ENCODE assay signal across 9 mouse cellular contexts in the genomic region with DNA sequence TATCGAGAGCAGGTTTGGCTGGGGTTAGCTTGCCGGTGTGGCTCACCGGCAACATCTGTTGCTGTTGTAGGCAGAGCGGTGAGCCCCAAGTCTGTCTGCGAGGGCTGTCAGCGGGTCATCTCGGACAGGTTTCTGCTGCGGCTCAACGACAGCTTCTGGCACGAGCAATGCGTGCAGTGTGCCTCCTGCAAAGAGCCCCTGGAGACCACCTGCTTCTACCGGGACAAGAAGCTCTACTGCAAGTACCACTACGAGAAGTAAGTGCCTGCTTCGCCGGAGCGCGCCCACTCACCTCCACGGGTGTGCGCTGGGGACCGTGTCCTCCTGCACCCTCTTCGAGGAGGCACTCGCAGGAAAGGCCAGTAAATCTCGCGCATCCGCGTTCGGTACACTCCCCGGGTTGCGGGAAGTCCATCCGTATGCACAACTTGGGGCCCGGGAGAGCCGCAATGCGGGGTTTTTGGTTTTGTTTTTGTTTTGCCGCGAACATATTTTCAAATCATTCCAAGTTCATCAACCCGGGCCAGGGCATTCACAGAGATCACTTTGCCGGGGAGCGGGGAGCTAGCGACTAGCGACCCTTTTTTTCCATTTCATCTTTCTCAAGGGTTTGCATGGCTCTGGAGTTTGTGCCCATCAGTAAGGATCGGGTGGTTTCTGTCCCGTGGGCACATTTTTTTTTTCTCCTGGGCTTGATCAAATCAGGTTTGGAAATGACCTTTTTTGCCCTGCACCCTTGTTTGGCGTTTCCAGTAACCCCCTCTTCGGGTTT. TPM values are rescaled to one million over a fixed set of nuclear protein-coding genes. Genes with fewer than 3 reads are reported as not detected.
DNase-seq lines count a peak whose midpoint lies in the region; ATAC-seq and TF ChIP-seq lines count a peak whose summit lies in the region.
"Had no signal": no experiment of that assay in that cellular context is flagged by ENCODE, and none has a peak within 500 bp of the region (broad histone marks: within the 10 kb centered on the region; RNA-seq: fewer than 3 reads in every experiment).

No protein-coding gene starts in this region.

- peak overlapping the region; percentile 34 for H3K4me2 ChIP-seq in kidney, postnatal 0 days (ENCODE audit: low read length)
- peak overlapping the region; percentile 47 for H3K4me2 ChIP-seq in hindbrain, postnatal 0 days (ENCODE audit: low read depth, low read length)
- H3K4me2 ChIP-seq in neural tube, embryonic 12.5 days (replicated peaks), result peak overlapping the region; percentile 40

- H3K9ac ChIP-seq in kidney, postnatal 0 days (ENCODE audit: low read depth, low read length), result no peak overlapping the region
- peak overlapping the region; percentile 35; the same call in 1 of the 2 replicates for H3K9ac ChIP-seq in hindbrain, postnatal 0 days (replicated peaks; ENCODE audit: low read length)
- H3K9ac ChIP-seq in neural tube, embryonic 12.5 days, result no peak overlapping the region

- no peak for TF ChIP-seq CTCF in kidney, postnatal 0 days (IDR thresholded peaks at IDR 0.05; ENCODE audit: low read depth)
- no peak for TF ChIP-seq CTCF in hindbrain, postnatal 0 days (IDR thresholded peaks at IDR 0.05; ENCODE audit: low read depth)

- no peak for ATAC-seq in kidney, postnatal 0 days (replicated peaks; ENCODE audit: low FRiP score, low read depth)
- ATAC-seq in hindbrain, postnatal 0 days, result no peak
- ATAC-seq in neural tube, embryonic 12.5 days (ENCODE audit: low FRiP score, low read depth), result no peak
- ATAC-seq in monocyte, adult 5-6 weeks (replicated peaks; ENCODE audit: insufficient number of reproducible peaks, low FRiP score, low TSS enrichment, poor library complexity, severe bottlenecking), result no peak; the same call in 1 of the 2 replicates

- H3K9me3 ChIP-seq in kidney, postnatal 0 days (replicated peaks; ENCODE audit: low read length), result no peaks in the 10 kb centered on the region
- no peaks in the 10 kb centered on the region for H3K9me3 ChIP-seq in embryonic facial prominence, embryonic 10.5 days
- no peaks in the 10 kb centered on the region for H3K9me3 ChIP-seq in hindbrain, postnatal 0 days (ENCODE audit: low read length)
- H3K9me3 ChIP-seq in neural tube, embryonic 12.5 days, result no peaks in the 10 kb centered on the region

- H3K27me3 ChIP-seq in kidney, postnatal 0 days (ENCODE audit: insufficient read depth, low read length), result peaks cover 89% of the 10 kb centered on the region
- H3K27me3 ChIP-seq in embryonic facial prominence, embryonic 10.5 days (replicated peaks; ENCODE audit: low read depth, poor library complexity, severe bottlenecking), result peaks cover 100% of the 10 kb centered on the region
- peaks cover 77% of the 10 kb centered on the region for H3K27me3 ChIP-seq in hindbrain, postnatal 0 days (ENCODE audit: insufficient read depth, low read length)
- peaks cover 94% of the 10 kb centered on the region for H3K27me3 ChIP-seq in neural tube, embryonic 12.5 days (replicated peaks)

- no peak overlapping the region for H3K27ac ChIP-seq in kidney, postnatal 0 days
- H3K27ac ChIP-seq in embryonic facial prominence, embryonic 10.5 days (replicated peaks), result no peak overlapping the region
- no peak overlapping the region for H3K27ac ChIP-seq in hindbrain, postnatal 0 days
- no peak overlapping the region for H3K27ac ChIP-seq in neural tube, embryonic 12.5 days

- DNase-seq in kidney, postnatal 0 days (ENCODE audit: low spot score), result no peak
- no peak for DNase-seq in kidney, postnatal 10 days
- DNase-seq in embryonic facial prominence, embryonic 10.5 days (ENCODE audit: low spot score), result peak; percentile 67
- no peak for DNase-seq in hindbrain, postnatal 0 days (ENCODE audit: low spot score)
- DNase-seq in layer of hippocampus, adult 9-10 months (ENCODE audit: low spot score), result no peak
- DNase-seq in layer of hippocampus, adult 9-11 months, result no peak

- H3K4me3 ChIP-seq in kidney, postnatal 0 days (replicated peaks; ENCODE audit: low read depth, low read length), result peak overlapping the region; percentile 23; the same call in 1 of the 2 replicates
- H3K4me3 ChIP-seq in embryonic facial prominence, embryonic 10.5 days, result peak overlapping the region; percentile 43
- H3K4me3 ChIP-seq in hindbrain, postnatal 0 days (ENCODE audit: low read length), result peak overlapping the region; percentile 28
- peak overlapping the region; percentile 9; the same call in 1 of the 2 replicates for H3K4me3 ChIP-seq in neural tube, embryonic 12.5 days
- H3K4me3 ChIP-seq: myocyte had no signal

- under 1% methylated on average over 44 of the region's 44 CpGs for WGBS in kidney, postnatal 0 days
- under 1% methylated on average over 44 of the region's 44 CpGs for WGBS in embryonic facial prominence, embryonic 10.5 days
- 1% methylated on average over 44 of the region's 44 CpGs for WGBS in hindbrain, postnatal 0 days
- WGBS in neural tube, embryonic 12.5 days, result 1% methylated on average over 44 of the region's 44 CpGs

- H3K4me1 ChIP-seq in kidney, postnatal 0 days (replicated peaks; ENCODE audit: insufficient read depth, low read length), result peaks cover 7% of the 10 kb centered on the region; the same call in 1 of the 2 replicates
- H3K4me1 ChIP-seq in embryonic facial prominence, embryonic 10.5 days, result peaks cover 30% of the 10 kb centered on the region
- H3K4me1 ChIP-seq in hindbrain, postnatal 0 days (ENCODE audit: insufficient read depth, low read length), result peaks cover 8% of the 10 kb centered on the region; the same call in 1 of the 2 replicates
- peaks cover 24% of the 10 kb centered on the region for H3K4me1 ChIP-seq in neural tube, embryonic 12.5 days

- no peaks in the 10 kb centered on the region for H3K36me3 ChIP-seq in kidney, postnatal 0 days (ENCODE audit: insufficient read depth, low read length)
- H3K36me3 ChIP-seq in embryonic facial prominence, embryonic 10.5 days (replicated peaks), result no peaks in the 10 kb centered on the region
- H3K36me3 ChIP-seq in hindbrain, postnatal 0 days (ENCODE audit: insufficient read depth, low read length), result no peaks in the 10 kb centered on the region
- no peaks in the 10 kb centered on the region for H3K36me3 ChIP-seq in neural tube, embryonic 12.5 days

RNA-seq across cellular contexts. Expression of a gene that starts 3.1 kb away (rescaled TPM):
- polyA plus RNA-seq in kidney, postnatal 0 days (2015; fragmentation: Nextera tagmentation; extraction: Ambion mirVana), result 0.04 TPM in 1 of 2 replicates, not detected in the other
- 2.6 and 4.9 TPM in 2 replicates for polyA plus RNA-seq in embryonic facial prominence, embryonic 10.5 days (2016; fragmentation: Nextera tagmentation; extraction: Ambion mirVana)
- 7.8 and 12.5 TPM in 2 replicates for total RNA-seq in hindbrain, postnatal 0 days (2014; rRNA removed)
- polyA plus RNA-seq in hindbrain, postnatal 0 days (2015; fragmentation: Nextera tagmentation; extraction: Ambion mirVana), result 4.9 and 5.7 TPM in 2 replicates
- 2.1 and 2.3 TPM in 2 replicates for polyA plus RNA-seq in neural tube, embryonic 12.5 days (2016; fragmentation: Nextera tagmentation; extraction: Ambion mirVana)
- not detected in 3 replicates for total RNA-seq in monocyte, adult 5-6 weeks (2017)
- polyA plus RNA-seq: myocyte had no signal
